ENCODE assay signal across 8 mouse cellular contexts in genomic region chr1:153331796-153332443, GRCm38 (mm10). TPM values are rescaled to one million over a fixed set of nuclear protein-coding genes. Genes with fewer than 3 reads are reported as not detected.
DNase-seq lines count a peak whose midpoint lies in the region; ATAC-seq lines count a peak whose summit lies in the region.

No protein-coding gene starts in this region.

- peak overlapping the region; percentile 84 for H3K27ac ChIP-seq in forebrain, embryonic 13.5 days
- H3K27ac ChIP-seq in hindbrain, embryonic 11.5 days (ENCODE audit: low read depth, low read length): peak overlapping the region; percentile 85

- no peaks in the 10 kb centered on the region for H3K36me3 ChIP-seq in forebrain, embryonic 13.5 days (ENCODE audit: poor library complexity, severe bottlenecking)
- H3K36me3 ChIP-seq in hindbrain, embryonic 11.5 days (ENCODE audit: control insufficient read depth, insufficient read depth, low read length): no peaks in the 10 kb centered on the region

- H3K4me2 ChIP-seq in forebrain, embryonic 13.5 days: peak overlapping the region; percentile 98
- H3K4me2 ChIP-seq in hindbrain, embryonic 11.5 days (replicated peaks; ENCODE audit: low read depth, low read length): peak overlapping the region; percentile 97

- H3K27me3 ChIP-seq in forebrain, embryonic 13.5 days: no peaks in the 10 kb centered on the region
- H3K27me3 ChIP-seq in hindbrain, embryonic 11.5 days (ENCODE audit: control insufficient read depth, insufficient read depth, low read length): no peaks in the 10 kb centered on the region

- peaks cover 29% of the 10 kb centered on the region for H3K4me1 ChIP-seq in forebrain, embryonic 13.5 days
- H3K4me1 ChIP-seq in hindbrain, embryonic 11.5 days (replicated peaks; ENCODE audit: control insufficient read depth, insufficient read depth, low read length): 0 out of 2 replicates have a peak, but pooled peaks cover 2% of the 10 kb centered on the region

- H3K4me3 ChIP-seq in forebrain, embryonic 13.5 days: peak overlapping the region; percentile 88
- peak overlapping the region; percentile 95 for H3K4me3 ChIP-seq in hindbrain, embryonic 11.5 days (ENCODE audit: low read depth, low read length)

- DNase-seq in cerebellum, adult 8-10 months: no peak
- peak; percentile 75 for DNase-seq in brain, adult 2 months (ENCODE audit: low read depth, low spot score)
- peak; percentile 68 for DNase-seq in hindbrain, embryonic 11.5 days (ENCODE audit: low spot score)
- DNase-seq in left cerebral cortex, postnatal 4 days: peak; percentile 56
- peak; percentile 29 for DNase-seq in spleen, adult 12 weeks (ENCODE audit: low spot score)

- intact Hi-C loops in left cerebral cortex, postnatal 4 days (cut with DNase I): no loop called here

- WGBS in forebrain, embryonic 13.5 days: under 1% methylated on average over 36 of the region's 42 CpGs
- 0% methylated on average over 40 of the region's 42 CpGs for WGBS in hindbrain, embryonic 11.5 days

- peak; percentile 73 for ATAC-seq in cerebellum, adult (ENCODE audit: insufficient number of reproducible peaks, low FRiP score, low TSS enrichment)
- ATAC-seq in forebrain, embryonic 13.5 days: peak; percentile 60
- ATAC-seq in hindbrain, embryonic 11.5 days (ENCODE audit: low FRiP score): no peak; the same call in 1 of the 2 replicates
- peak; percentile 56 for ATAC-seq in megakaryocyte-erythroid progenitor cell, adult 5-6 weeks (replicated peaks; ENCODE audit: low FRiP score, low TSS enrichment, poor library complexity, severe bottlenecking)

- H3K9me3 ChIP-seq in forebrain, embryonic 13.5 days (replicated peaks): no peaks in the 10 kb centered on the region
- no peaks in the 10 kb centered on the region for H3K9me3 ChIP-seq in hindbrain, embryonic 11.5 days (ENCODE audit: control insufficient read depth, low read length)

- H3K9ac ChIP-seq in forebrain, embryonic 13.5 days: peak overlapping the region; percentile 91
- H3K9ac ChIP-seq in hindbrain, embryonic 11.5 days (ENCODE audit: low read depth, low read length): peak overlapping the region; percentile 76

RNA-seq across cellular contexts. Expression of gene Lamc1, which starts 0.7 kb away (rescaled TPM):
- polyA plus RNA-seq in forebrain, embryonic 13.5 days (2015; fragmentation: Nextera tagmentation; extraction: Ambion mirVana): 11.8 and 12.8 TPM in 2 replicates
- 25.3 and 28.4 TPM in 2 replicates for polyA plus RNA-seq in hindbrain, embryonic 11.5 days (2014; fragmentation: Nextera tagmentation; extraction: Ambion mirVana)
- total RNA-seq in left cerebral cortex, postnatal 4 days (2021): 10 to 100 TPM; 41.9 to 46.2 TPM
- total RNA-seq in megakaryocyte-erythroid progenitor cell, adult 5-6 weeks (2014; fragmentation: Nextera tagmentation): 2.7 and 3.0 TPM in 2 replicates
- total RNA-seq in megakaryocyte-erythroid progenitor cell, adult 5-6 weeks (2017): 0.91 and 1.3 TPM in 2 replicates

Comparison
In these comparisons a context has a peak if more than half of its experiments do, and no peak if none do; other contexts are left out.
1. RNA of gene Lamc1, which starts 0.7 kb away (total RNA-seq): 41.9 to 46.2 TPM in left cerebral cortex, postnatal 4 days; 0.91 to 3.0 TPM in megakaryocyte-erythroid progenitor cell, adult 5-6 weeks; every median in the first group is over 10 times any median in the second.